Mouse (Mus musculus) bone marrow macrophage, adult 2 months (primary cell): ENCODE data around the gene Wdr17. TPM values are rescaled to one million over a fixed set of nuclear protein-coding genes. Genes with fewer than 3 reads are reported as not detected.
"Not testable (repeated sequence)": the region's sequence is repeated elsewhere in the genome, so short reads cannot be mapped to it uniquely, and the experiment has no call there.

Experiments used
- H3K27ac ChIP-seq: 2 replicates; pipeline ENCODE4 v1.5.1; 2012; ENCODE audit warnings: low read depth, low read length; ENCODE audit not compliant: insufficient read depth
- H3K4me1 ChIP-seq: 2 replicates; pipeline ENCODE4 v1.6.1; 2012; ENCODE audit warnings: low read length; ENCODE audit not compliant: control insufficient read depth, insufficient read depth
- H3K4me3 ChIP-seq: 2 replicates; pipeline ENCODE4 v1.5.1; 2012; ENCODE audit warnings: mild to moderate bottlenecking, low read length, moderate library complexity; ENCODE audit not compliant: insufficient read depth
- CTCF ChIP-seq: IDR thresholded peaks from 2 replicates; pipeline ENCODE4 v1.5.1; 2012; ENCODE audit warnings: low read depth, mild to moderate bottlenecking, low read length, moderate library complexity
- POLR2A ChIP-seq: IDR thresholded peaks from 2 replicates; pipeline ENCODE4 v1.6.1; 2012; ENCODE audit warnings: mild to moderate bottlenecking, low read depth, low read length, borderline replicate concordance
- polyA plus RNA-seq: library from polyadenylated mRNA; stranded (reverse); fragments of >200 nt; gene quantifications from 2 replicates; pipeline ENCODE4 v1.2.4, GENCODE M21; 2012; ENCODE audit not compliant: missing spikeins, insufficient read depth, insufficient read length

Wdr17 gene
- polyA plus RNA-seq, 1 experiment, result not detected

GRCm38 (mm10) chr8:54724668-54725035, 162.3 kb downstream of the Wdr17 start:
- no peaks in the 10 kb centered on the region for H3K4me1 ChIP-seq
- H3K27ac ChIP-seq, result no peak overlapping the region
- TF ChIP-seq CTCF (no peak), POLR2A (no peak)
- H3K4me3 ChIP-seq, result no peak overlapping the region

GRCm38 (mm10) chr8:54723976-54724667, 162.9 kb downstream of the Wdr17 start:
- TF ChIP-seq CTCF, result no peak
- no peak for TF ChIP-seq POLR2A
- Histone ChIP-seq H3K4me3 (no peak overlapping the region; the same call in 1 of the 2 replicates), H3K27ac (no peak overlapping the region), H3K4me1 (no peaks in the 10 kb centered on the region)

- no peak for TF ChIP-seq CTCF
- no peak for TF ChIP-seq POLR2A
- no peaks in the 10 kb centered on the region for H3K4me1 ChIP-seq
- no peak overlapping the region for H3K27ac ChIP-seq
- no peak overlapping the region for H3K4me3 ChIP-seq
These were observed 168.5 kb downstream of the Wdr17 start for GRCm38 (mm10) chr8:54718515-54718914.

DNA sequence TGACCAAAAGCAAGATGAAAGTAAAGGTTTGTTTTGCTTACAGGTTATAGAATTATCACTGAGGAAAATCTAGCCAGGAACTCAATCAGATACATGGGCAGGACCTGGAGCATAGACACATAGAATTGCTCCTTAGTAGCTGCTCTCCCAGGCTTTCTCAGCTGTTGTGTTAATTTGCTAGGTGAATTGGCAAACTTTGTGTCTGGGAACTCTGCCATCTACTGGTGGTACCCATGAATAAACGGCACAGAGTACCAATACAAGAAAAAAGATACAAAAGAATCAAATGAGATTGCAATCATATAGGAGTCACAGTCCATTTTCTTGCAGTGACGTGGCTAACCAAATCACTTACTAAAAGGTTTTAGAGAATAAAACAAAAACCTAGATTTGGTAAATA, 181.2 kb downstream of the Wdr17 start:
- no peak overlapping the region for H3K27ac ChIP-seq
- H3K4me3 ChIP-seq, result no peak overlapping the region
- TF ChIP-seq POLR2A, result no peak
- no peak for TF ChIP-seq CTCF
- no peaks in the 10 kb centered on the region for H3K4me1 ChIP-seq

DNA sequence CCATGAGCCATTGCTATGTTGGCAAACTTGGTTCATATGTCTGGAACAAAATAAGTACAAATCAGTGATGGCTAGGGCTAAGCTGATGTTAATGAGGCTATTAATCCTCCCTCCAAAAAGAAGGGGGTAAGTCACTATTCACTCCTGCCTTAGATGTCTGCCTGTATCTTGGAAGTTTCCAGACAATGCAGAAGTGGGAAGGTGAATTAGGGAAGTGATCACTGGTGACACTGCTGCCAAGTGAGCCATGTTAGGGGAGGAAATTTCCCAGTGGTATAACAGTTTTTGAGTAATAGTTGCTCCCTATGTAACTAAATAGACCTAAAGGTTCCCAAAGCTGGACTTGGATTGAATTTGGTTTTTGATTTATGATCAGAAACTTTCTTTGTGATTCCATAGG, 215.2 kb downstream of the Wdr17 start:
- no peaks in the 10 kb centered on the region for H3K4me1 ChIP-seq
- H3K4me3 ChIP-seq, result no peak overlapping the region
- TF ChIP-seq POLR2A (no peak), CTCF (no peak)
- H3K27ac ChIP-seq, result no peak overlapping the region

- no peaks in the 10 kb centered on the region for H3K4me1 ChIP-seq
- no peak overlapping the region for H3K27ac ChIP-seq
- H3K4me3 ChIP-seq, result no peak overlapping the region
- TF ChIP-seq CTCF (no peak), POLR2A (no peak)
These were observed 219.2 kb downstream of the Wdr17 start for GRCm38 (mm10) chr8:54667756-54668155.

- Histone ChIP-seq H3K27ac (no peak overlapping the region), H3K4me1 (no peaks in the 10 kb centered on the region), H3K4me3 (no peak overlapping the region)
- no peak for TF ChIP-seq POLR2A
- no peak for TF ChIP-seq CTCF
These were observed 226.3 kb downstream of the Wdr17 start for GRCm38 (mm10) chr8:54660675-54661074.

DNA sequence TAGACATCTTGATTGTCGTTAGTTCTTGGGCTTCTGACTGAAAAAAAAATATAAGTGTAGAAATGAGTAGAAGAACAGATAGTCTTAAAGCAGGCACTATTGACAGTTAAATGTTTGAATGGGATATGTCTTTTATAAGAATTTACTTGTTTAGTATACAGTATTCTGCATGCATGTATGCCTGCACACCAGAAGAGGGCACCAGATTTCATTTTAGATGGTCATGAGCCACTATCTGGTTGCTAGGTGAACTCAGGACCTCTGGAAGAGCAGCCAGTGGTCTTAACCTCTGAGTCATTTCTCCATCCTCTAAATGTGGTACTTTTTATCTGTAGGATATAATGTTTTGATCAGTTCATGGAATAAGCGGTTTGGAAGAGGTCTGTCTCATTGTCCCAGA, 227.3 kb downstream of the Wdr17 start:
- H3K4me3 ChIP-seq, result no peak overlapping the region
- TF ChIP-seq POLR2A, result no peak
- TF ChIP-seq CTCF, result no peak
- H3K4me1 ChIP-seq, result no peaks in the 10 kb centered on the region
- no peak overlapping the region for H3K27ac ChIP-seq

GRCm38 (mm10) chr8:54638634-54639033, 248.3 kb downstream of the Wdr17 start:
- Histone ChIP-seq H3K4me1 (no peaks in the 10 kb centered on the region), H3K4me3 (no peak overlapping the region), H3K27ac (no peak overlapping the region)
- TF ChIP-seq CTCF (no peak), POLR2A (no peak)

- not testable (repeated sequence) for H3K4me1 ChIP-seq, H3K4me3 ChIP-seq, H3K27ac ChIP-seq
These were observed 270.3 kb downstream of the Wdr17 start for GRCm38 (mm10) chr8:54616710-54617109.

- TF ChIP-seq POLR2A, result no peak
- TF ChIP-seq CTCF, result no peak
- Histone ChIP-seq H3K4me1 (peaks cover 3% of the 10 kb centered on the region; the same call in 1 of the 2 replicates), H3K27ac (no peak overlapping the region), H3K4me3 (no peak overlapping the region)
These were observed 276.7 kb downstream of the Wdr17 start for GRCm38 (mm10) chr8:54610238-54610637.
